Comparison of ENCODE assay signal across 8 mouse cellular contexts in genomic region chr12:26295995-26296394, GRCm38 (mm10).
A peak's percentile ranks its signal among the peaks of the same experiment; 100 is the strongest.
DNase-seq lines count a peak whose midpoint lies in the region; ATAC-seq and TF ChIP-seq lines count a peak whose summit lies in the region.
"Not testable (repeated sequence)": the region's sequence is repeated elsewhere in the genome, so short reads cannot be mapped to it uniquely, and the experiment has no call there.

No protein-coding gene starts in this region.

- H3K4me2 ChIP-seq in forebrain, postnatal 0 days (ENCODE audit: low read depth); intestine, postnatal 0 days (replicated peaks; ENCODE audit: low read depth); neural tube, embryonic 11.5 days (ENCODE audit: low read depth): not testable (repeated sequence)

- TF ChIP-seq CTCF in forebrain, postnatal 0 days (IDR thresholded peaks at IDR 0.05; ENCODE audit: low read depth), result peak; percentile 80
- peak; percentile 70 for TF ChIP-seq CTCF in intestine, postnatal 0 days (IDR thresholded peaks at IDR 0.05; ENCODE audit: low read depth)
- TF ChIP-seq CTCF in liver, adult 2 months (IDR thresholded peaks at IDR 0.05; ENCODE audit: low read depth, low read length), result peak; percentile 68

- ATAC-seq in forebrain, postnatal 0 days; intestine, postnatal 0 days; neural tube, embryonic 11.5 days (ENCODE audit: insufficient read depth, low FRiP score, low TSS enrichment): not testable (repeated sequence)

- WGBS in forebrain, postnatal 0 days, result 12% methylated on average over 1 of the region's 1 CpGs
- 0% methylated on average over 1 of the region's 1 CpGs for whole genome bisulfite sequencing in intestine, postnatal 0 days
- 0% methylated on average over 1 of the region's 1 CpGs for WGBS in liver, adult 2 months
- WGBS in neural tube, embryonic 11.5 days, result 0% methylated on average over 1 of the region's 1 CpGs

- peak; percentile 63 for DNase-seq in CD4-positive helper T cell, adult 2 months (ENCODE audit: low read depth, low spot score)
- DNase-seq in adrenal gland, postnatal 14 days, result peak; percentile 26
- peak; percentile 45 to 72 for DNase-seq in cerebellum, postnatal 25 days
- peak; percentile 63 for DNase-seq in forebrain, postnatal 0 days
- DNase-seq in liver, adult 2 months (ENCODE audit: extremely low read depth, low read depth, low spot score), result peak; percentile 39
- DNase-seq in neural tube, embryonic 11.5 days (ENCODE audit: low spot score), result peak; percentile 24
- DNase-seq in thymus, postnatal 25 days, result peak; percentile 34

- TF ChIP-seq POLR2A in liver, adult 2 months (IDR thresholded peaks at IDR 0.05; ENCODE audit: extremely low read depth, insufficient read depth, low read length), result not testable (repeated sequence)

- not testable (repeated sequence) for H3K36me3 ChIP-seq in forebrain, postnatal 0 days (ENCODE audit: insufficient read depth); intestine, postnatal 0 days (ENCODE audit: control insufficient read depth, insufficient read depth); liver, adult 2 months (ENCODE audit: control insufficient read depth, insufficient read depth, low read length); neural tube, embryonic 11.5 days (ENCODE audit: control insufficient read depth, insufficient read depth, low read length)

- H3K9me3 ChIP-seq in forebrain, postnatal 0 days (ENCODE audit: low read length); intestine, postnatal 0 days (ENCODE audit: control insufficient read depth); neural tube, embryonic 11.5 days (ENCODE audit: control insufficient read depth, low read length): not testable (repeated sequence)

- H3K9ac ChIP-seq in forebrain, postnatal 0 days; intestine, postnatal 0 days (ENCODE audit: low read depth, low read length); liver, adult 2 months (ENCODE audit: low read depth, low read length); neural tube, embryonic 11.5 days (ENCODE audit: low read length): not testable (repeated sequence)

- H3K27me3 ChIP-seq in forebrain, postnatal 0 days (ENCODE audit: insufficient read depth, low read length); intestine, postnatal 0 days (replicated peaks; ENCODE audit: control insufficient read depth, insufficient read depth, low read length); liver, adult 2 months (ENCODE audit: control insufficient read depth, insufficient read depth, low read length); neural tube, embryonic 11.5 days (ENCODE audit: control insufficient read depth, insufficient read depth, low read length): not testable (repeated sequence)

- H3K4me1 ChIP-seq in forebrain, postnatal 0 days (ENCODE audit: insufficient read depth); intestine, postnatal 0 days (replicated peaks; ENCODE audit: control insufficient read depth, insufficient read depth, low read length); liver, adult 2 months (ENCODE audit: control insufficient read depth, insufficient read depth, low read length); neural tube, embryonic 11.5 days (ENCODE audit: control insufficient read depth, insufficient read depth, low read length): not testable (repeated sequence)

- H3K79me2 ChIP-seq in liver, adult 2 months (ENCODE audit: control insufficient read depth, insufficient read depth, low read length), result not testable (repeated sequence)

- not testable (repeated sequence) for H3K4me3 ChIP-seq in forebrain, postnatal 0 days (ENCODE audit: low read depth, low read length); intestine, postnatal 0 days (ENCODE audit: low read depth, low read length); liver, adult 2 months (ENCODE audit: insufficient read depth, low read depth, low read length); neural tube, embryonic 11.5 days (ENCODE audit: low read depth, low read length)

- not testable (repeated sequence) for H3K27ac ChIP-seq in forebrain, postnatal 0 days (ENCODE audit: low read depth, low read length); intestine, postnatal 0 days (ENCODE audit: low read depth, low read length); liver, adult 2 months (replicated peaks; ENCODE audit: insufficient read depth, low read depth, low read length); neural tube, embryonic 11.5 days (ENCODE audit: low read depth, low read length)
